Mouse (Mus musculus): ENCODE measurements around the gene Tle6. TPM values are rescaled to one million over a fixed set of nuclear protein-coding genes. Genes with fewer than 3 reads are reported as not detected.

Tle6 gene
- total RNA-seq, 2 experiments from 2014 or later: 5.6 to 6.7 TPM

- no peak for DNase-seq
- peak; percentile 21; the same call in 1 of the 2 replicates for TF ChIP-seq CTCF (IDR thresholded peaks at IDR 0.05)
- intact Hi-C loops (cut with DNase I): loop anchor here (2.0 kb wide), 1 partner anchor 24 kb away; no protein-coding TSS in a partner anchor
- Histone ChIP-seq H3K4me3 (peak within 1 kb of the TSS; percentile 87), H3K27ac (peak within 1 kb of the TSS; percentile 88)
Observed at GRCm38 (mm10) chr10:81574081-81575056, 26.5 kb downstream of the Tle6 start, which contains the start of gene Tle2. Gene Tle2 (plus strand): TSS chr10:81574561.

GRCm38 (mm10) chr10:81572975-81573374, 27.9 kb downstream of the Tle6 start:
- peak; percentile 79 for DNase-seq
- intact Hi-C loops (cut with DNase I): no loop called here

DNA sequence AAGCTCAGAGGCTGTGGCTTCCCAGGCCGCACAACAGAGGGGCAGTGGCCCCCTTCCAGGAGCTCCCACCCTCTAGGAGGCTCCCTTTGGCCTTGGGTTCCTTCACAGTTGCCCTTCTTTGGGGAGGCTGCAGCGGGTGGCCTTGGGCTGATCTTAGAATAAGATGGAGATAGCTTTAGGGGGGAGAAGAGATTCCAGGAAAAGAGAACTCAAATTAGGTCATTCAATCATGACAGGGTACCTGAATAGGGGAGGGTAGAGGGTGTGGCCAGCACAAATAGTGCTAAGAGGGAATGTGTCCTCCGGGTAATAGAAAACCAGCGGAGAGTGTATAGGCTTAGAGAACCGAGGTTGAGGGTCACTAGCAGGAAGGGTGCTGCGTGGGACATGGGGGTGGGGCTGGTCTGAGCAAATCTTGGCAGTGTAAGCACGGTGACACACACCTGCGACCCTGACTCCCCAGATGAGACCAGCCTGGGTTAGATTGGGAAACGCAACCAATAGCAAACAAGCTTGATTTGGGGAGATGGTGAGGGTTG, 28.7 kb downstream of the Tle6 start:
- H3K27ac ChIP-seq: peak overlapping the region; percentile 97
- no peak for TF ChIP-seq CTCF (IDR thresholded peaks at IDR 0.05)
- H3K4me3 ChIP-seq: peak overlapping the region; percentile 88
- intact Hi-C loops (cut with DNase I): no loop called here
- no peak for DNase-seq

More at GRCm38 (mm10) chr10:81572975-81573374, 27.9 kb downstream of the Tle6 start:
- Histone ChIP-seq H3K27ac (peak overlapping the region; percentile 97), H3K4me3 (peak overlapping the region; percentile 88)
- TF ChIP-seq CTCF (IDR thresholded peaks at IDR 0.05): no peak

DNA sequence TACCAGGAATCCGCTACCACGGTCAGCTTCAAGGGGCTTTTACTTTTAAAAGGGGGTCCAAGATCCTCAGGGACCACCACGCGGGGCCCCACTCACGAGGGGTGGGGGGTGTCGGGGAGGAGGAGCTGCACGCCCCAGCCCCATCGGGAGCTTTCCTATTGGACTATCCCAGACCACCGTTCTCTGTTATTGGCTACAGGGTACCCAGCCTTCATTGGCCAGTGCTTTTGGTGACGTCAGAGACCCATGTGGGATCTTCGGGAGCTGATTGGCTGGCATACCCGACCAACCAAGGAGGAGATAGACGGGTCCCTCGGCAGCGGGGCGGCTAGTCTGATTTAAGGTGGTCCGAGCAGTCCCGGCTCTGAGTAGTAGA, 29.4 kb downstream of the Tle6 start:
- TF ChIP-seq CTCF (IDR thresholded peaks at IDR 0.05): no peak
- intact Hi-C loops (cut with DNase I): no loop called here
- H3K4me3 ChIP-seq: peak overlapping the region; percentile 88
- peak; percentile 99 for DNase-seq
- peak overlapping the region; percentile 97 for H3K27ac ChIP-seq

- Histone ChIP-seq H3K27ac (peak overlapping the region; percentile 97), H3K4me3 (peak overlapping the region; percentile 88)
- TF ChIP-seq CTCF (IDR thresholded peaks at IDR 0.05): no peak
- intact Hi-C loops (cut with DNase I): no loop called here
- peak; percentile 97 for DNase-seq
Observed at GRCm38 (mm10) chr10:81570831-81571500, 29.9 kb downstream of the Tle6 start.

- intact Hi-C loops (cut with DNase I): no loop called here
- H3K4me3 ChIP-seq: peak overlapping the region; percentile 88
- DNase-seq: no peak
- peak overlapping the region; percentile 97 for H3K27ac ChIP-seq
- no peak for TF ChIP-seq CTCF (IDR thresholded peaks at IDR 0.05)
Observed at GRCm38 (mm10) chr10:81570238-81570800, 30.6 kb downstream of the Tle6 start.

DNA sequence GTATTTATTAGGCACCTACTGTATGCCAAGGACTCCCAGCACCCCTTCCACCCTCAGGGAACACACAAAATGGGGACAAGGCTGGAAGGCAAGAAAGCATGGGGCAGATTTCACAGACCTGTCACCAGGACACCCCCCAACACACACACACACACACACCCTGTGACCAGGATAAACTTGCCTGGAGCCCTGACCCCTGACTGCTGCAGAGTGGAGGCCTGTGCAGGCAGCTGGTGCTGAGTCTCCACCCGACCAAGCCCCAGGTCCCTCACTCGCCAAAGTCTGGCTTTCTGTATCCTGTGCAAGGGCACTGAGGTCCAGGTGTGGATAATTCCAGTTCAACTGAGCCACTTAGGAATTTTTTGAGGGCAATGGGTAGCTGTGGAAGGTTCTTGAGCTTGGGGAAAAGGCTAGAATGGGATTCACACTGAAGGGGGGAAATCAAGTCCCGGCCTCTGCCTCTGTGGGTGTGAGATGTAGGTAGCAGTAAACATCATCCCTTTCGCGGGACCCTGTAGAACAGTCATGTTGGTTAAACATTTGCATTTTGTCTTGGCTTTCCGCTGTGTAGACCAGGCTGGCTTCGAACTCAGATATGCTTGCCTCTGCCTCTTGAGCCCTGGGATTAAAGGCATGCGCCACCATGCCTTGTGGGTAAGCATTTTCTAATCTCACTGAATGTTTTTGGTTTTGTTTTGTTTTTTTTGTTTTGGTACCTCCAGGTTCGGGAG, 31.2 kb downstream of the Tle6 start:
- intact Hi-C loops (cut with DNase I): no loop called here
- DNase-seq: no peak
- TF ChIP-seq CTCF (IDR thresholded peaks at IDR 0.05): no peak
- H3K4me3 ChIP-seq: no peak overlapping the region
- peak overlapping the region; percentile 97 for H3K27ac ChIP-seq

DNA sequence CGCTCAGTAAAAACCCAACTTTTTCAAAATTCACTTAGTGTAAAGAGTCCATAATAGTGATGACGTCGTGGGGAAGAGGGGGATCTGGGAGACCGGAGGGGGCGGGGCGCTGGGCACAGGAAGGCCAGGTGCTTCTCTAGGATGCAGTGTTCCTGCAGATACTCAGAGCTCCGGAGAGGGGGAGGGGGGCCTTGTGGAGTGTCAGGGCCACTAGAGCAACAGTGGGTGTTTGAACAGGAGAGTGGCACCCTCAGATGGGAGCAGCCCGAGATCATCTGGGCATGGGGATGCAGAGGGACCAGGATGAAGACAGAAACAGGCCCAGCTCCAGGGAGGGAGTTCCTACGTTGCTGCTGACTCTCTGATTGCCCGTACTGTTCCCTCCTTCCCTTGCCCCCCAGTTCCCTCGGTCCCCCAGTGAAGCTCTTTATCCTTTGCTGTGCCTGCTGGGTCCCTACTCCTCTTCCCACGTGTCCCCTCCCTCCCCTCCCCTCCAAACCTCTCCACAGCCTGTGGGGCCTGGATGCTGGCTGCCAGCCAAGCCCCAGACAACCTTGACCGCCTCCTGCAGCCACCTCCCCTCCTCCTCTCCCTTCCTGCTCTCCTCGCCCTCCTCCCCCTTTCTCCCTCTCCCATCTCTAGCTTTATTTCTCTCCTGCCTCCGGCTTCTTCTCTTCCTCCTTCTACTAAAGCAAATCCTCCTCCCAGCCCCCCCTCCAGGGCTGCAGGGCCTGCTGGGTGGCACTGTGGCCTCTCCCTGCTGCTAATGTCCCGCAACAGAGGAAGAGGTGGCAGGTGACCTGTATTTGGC, 32.3 kb downstream of the Tle6 start:
- Histone ChIP-seq H3K4me3 (no peak overlapping the region), H3K27ac (no peak overlapping the region)
- intact Hi-C loops (cut with DNase I): no loop called here
- DNase-seq: no peak
- TF ChIP-seq CTCF (IDR thresholded peaks at IDR 0.05): no peak

DNA sequence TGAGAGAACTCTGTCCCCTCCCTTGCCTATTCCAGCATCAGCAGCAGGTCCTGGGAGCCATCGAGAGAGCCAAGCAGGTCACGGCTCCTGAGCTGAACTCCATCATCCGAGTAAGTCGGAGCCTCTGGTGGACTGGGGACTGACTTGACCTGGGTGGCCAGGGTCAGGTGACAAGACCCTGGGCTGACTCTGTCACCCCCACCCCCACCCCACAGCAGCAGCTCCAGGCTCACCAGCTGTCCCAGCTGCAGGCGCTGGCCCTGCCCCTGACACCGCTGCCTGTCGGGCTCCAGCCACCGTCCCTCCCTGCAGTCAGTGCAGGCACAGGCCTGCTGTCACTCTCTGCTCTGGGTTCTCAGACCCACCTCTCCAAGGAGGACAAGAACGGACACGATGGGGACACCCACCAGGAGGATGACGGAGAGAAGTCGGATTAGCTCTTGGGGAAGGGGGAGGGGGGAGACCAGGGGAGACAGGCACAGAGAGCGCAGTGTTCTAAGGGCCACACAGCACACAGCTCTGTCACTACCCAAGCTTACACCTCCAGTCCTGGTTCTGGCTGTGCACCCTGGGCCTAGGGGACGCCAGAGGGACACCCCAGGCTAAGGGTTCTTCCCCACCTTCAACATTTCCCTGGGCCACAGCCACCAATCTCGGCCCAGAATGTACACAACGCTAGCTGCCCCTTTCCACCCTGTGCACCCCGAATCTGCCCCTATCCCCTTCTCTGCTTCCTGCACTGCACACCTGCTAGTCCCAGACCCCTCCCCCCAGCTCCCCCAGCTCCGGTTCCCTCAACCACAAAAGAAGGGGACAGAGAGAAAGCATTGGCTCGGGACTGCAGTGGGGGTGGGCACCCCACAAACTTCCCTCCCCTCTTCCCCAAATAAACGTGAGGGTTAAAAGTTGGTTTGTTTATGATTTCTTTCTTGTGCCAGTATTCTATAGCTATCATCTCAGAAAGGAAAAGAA, 35.3 kb downstream of the Tle6 start:
- H3K27ac ChIP-seq: no peak overlapping the region
- intact Hi-C loops (cut with DNase I): loop anchor here (2.0 kb wide), 1 partner anchor 39 kb away; no protein-coding TSS in a partner anchor
- DNase-seq: no peak
- TF ChIP-seq CTCF (IDR thresholded peaks at IDR 0.05): no peak
- no peak overlapping the region for H3K4me3 ChIP-seq

DNA sequence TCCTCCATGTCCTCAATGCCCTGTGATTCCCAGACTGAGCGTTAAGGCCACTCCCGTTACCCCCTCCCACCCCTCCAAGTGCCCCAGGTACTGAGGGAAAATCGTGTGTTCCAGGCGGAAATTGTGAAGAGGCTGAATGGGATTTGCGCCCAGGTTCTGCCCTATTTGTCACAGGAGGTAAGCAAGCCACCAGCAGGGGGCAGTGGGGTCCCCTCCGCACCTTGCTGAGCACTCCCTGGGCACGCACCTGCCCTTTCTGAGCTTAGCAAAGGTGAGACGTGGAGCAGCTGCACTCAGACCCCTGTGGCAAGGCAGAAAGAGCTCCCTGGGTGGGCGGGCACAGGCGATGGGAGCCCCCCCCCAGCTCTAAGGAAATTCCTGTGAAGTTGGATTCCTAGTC, 36.1 kb downstream of the Tle6 start:
- intact Hi-C loops (cut with DNase I): loop anchor here (2.0 kb wide), 1 partner anchor 40 kb away; no protein-coding TSS in a partner anchor
- peak overlapping the region; percentile 58 for H3K4me3 ChIP-seq
- TF ChIP-seq CTCF (IDR thresholded peaks at IDR 0.05): peak; percentile 70
- H3K27ac ChIP-seq: peak overlapping the region; percentile 75
- DNase-seq: peak; percentile 80

Data from gastrocnemius, adult 2 months (tissue).